ENCODE assay signal across 9 mouse cellular contexts in the genomic region with DNA sequence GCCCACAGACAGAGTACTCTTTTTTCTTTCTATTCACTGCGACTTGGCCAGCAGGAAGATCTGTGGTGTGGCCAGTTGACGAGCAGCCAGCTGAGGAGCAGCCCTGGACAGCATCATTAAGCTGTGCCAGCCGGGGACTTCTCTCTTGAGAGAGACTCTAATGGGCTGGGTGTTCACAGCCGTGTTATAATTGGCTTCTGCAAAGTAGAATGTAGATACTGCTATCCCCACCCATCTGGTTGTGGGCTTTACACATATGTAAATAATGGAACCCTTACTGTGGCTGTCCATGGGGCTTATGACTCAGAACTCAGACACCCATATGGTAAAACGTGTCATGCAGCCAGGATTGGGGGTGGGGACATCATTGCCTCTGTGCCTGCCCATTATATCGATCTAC.
DNase-seq lines count a peak whose midpoint lies in the region; ATAC-seq lines count a peak whose summit lies in the region.
"Had no signal": no experiment of that assay in that cellular context is flagged by ENCODE, and none has a peak within 500 bp of the region (broad histone marks: within the 10 kb centered on the region; RNA-seq: fewer than 3 reads in every experiment).

No protein-coding gene starts in this region.

- H3K36me3 ChIP-seq in neural tube, embryonic 12.5 days: no peaks in the 10 kb centered on the region
- H3K36me3 ChIP-seq in neural tube, embryonic 15.5 days: no peaks in the 10 kb centered on the region

- peak; percentile 56; the same call in 1 of the 2 replicates for ATAC-seq in neural tube, embryonic 12.5 days (ENCODE audit: low FRiP score, low read depth)
- ATAC-seq in neural tube, embryonic 15.5 days (ENCODE audit: low FRiP score): no peak; the same call in 1 of the 2 replicates
- ATAC-seq: Patski had no signal

- no peak overlapping the region for H3K9ac ChIP-seq in neural tube, embryonic 12.5 days
- H3K9ac ChIP-seq in neural tube, embryonic 15.5 days (replicated peaks): no peak overlapping the region

- no peaks in the 10 kb centered on the region for H3K9me3 ChIP-seq in neural tube, embryonic 12.5 days
- no peaks in the 10 kb centered on the region for H3K9me3 ChIP-seq in neural tube, embryonic 15.5 days (replicated peaks)

- intact Hi-C loops in left cerebral cortex, postnatal 4 days (cut with DNase I): no loop called here

- H3K27ac ChIP-seq in neural tube, embryonic 12.5 days: no peak overlapping the region
- H3K27ac ChIP-seq in neural tube, embryonic 15.5 days (replicated peaks): no peak overlapping the region

- WGBS in neural tube, embryonic 12.5 days: 60% methylated on average over 6 of the region's 6 CpGs
- 37% methylated on average over 6 of the region's 6 CpGs for WGBS in neural tube, embryonic 15.5 days

- DNase-seq in frontal cortex, postnatal 36 days (ENCODE audit: low spot score in 2 of 2): peak; percentile 39 to 51
- DNase-seq in left cerebral cortex, postnatal 4 days: peak; percentile 91
- DNase-seq in kidney, postnatal 36 days: no peak
- no peak for DNase-seq in thymus, postnatal 36 days
- DNase-seq in lung, postnatal 14 days: no peak
- no peak for DNase-seq in urinary bladder, postnatal 10 days (ENCODE audit: low spot score)

- H3K27me3 ChIP-seq in neural tube, embryonic 12.5 days (replicated peaks): no peaks in the 10 kb centered on the region
- no peaks in the 10 kb centered on the region for H3K27me3 ChIP-seq in neural tube, embryonic 15.5 days (replicated peaks)
- H3K27me3 ChIP-seq: Patski had no signal

- no peaks in the 10 kb centered on the region for H3K4me1 ChIP-seq in neural tube, embryonic 12.5 days
- peaks cover 4% of the 10 kb centered on the region; the same call in 1 of the 2 replicates for H3K4me1 ChIP-seq in neural tube, embryonic 15.5 days

- no peak overlapping the region for H3K4me2 ChIP-seq in neural tube, embryonic 12.5 days (replicated peaks)
- no peak overlapping the region for H3K4me2 ChIP-seq in neural tube, embryonic 15.5 days

- H3K4me3 ChIP-seq in neural tube, embryonic 12.5 days: no peak overlapping the region
- no peak overlapping the region for H3K4me3 ChIP-seq in neural tube, embryonic 15.5 days (replicated peaks)

Comparison
In these comparisons a context has a peak if more than half of its experiments do, and no peak if none do; other contexts are left out.
1. DNase-seq: peak in frontal cortex, postnatal 36 days (2 of 2) and left cerebral cortex, postnatal 4 days (single experiment); none in kidney, postnatal 36 days (0 of 2), thymus, postnatal 36 days (0 of 2), lung, postnatal 14 days (single experiment) and urinary bladder, postnatal 10 days (single experiment).